Mouse (Mus musculus): Measurements from ENCODE around the gene Zglp1. TPM values are rescaled to one million over a fixed set of nuclear protein-coding genes. Genes with fewer than 3 reads are reported as not detected.

Zglp1 gene
- 0.26 TPM for polyA plus RNA-seq (2012; fragmentation: generic; extraction: Trizol)

- Histone ChIP-seq H3K79me2 (ENCODE audit: control insufficient read depth, insufficient read depth) (peaks cover 13% of the 10 kb centered on the region), H3K4me3 (no peak within 1 kb of the TSS), H3ac (ENCODE audit: control insufficient read depth, insufficient read length) (no peak within 1 kb of the TSS), H3K27me3 (ENCODE audit: control insufficient read depth, insufficient read depth, insufficient read length) (no peaks in the 10 kb centered on the region), H3K36me3 (ENCODE audit: control insufficient read depth, insufficient read depth) (peaks cover under 1% of the 10 kb centered on the region), H3K4me2 (ENCODE audit: low read depth) (no peak within 1 kb of the TSS)
- TF ChIP-seq POLR2A (IDR thresholded peaks at IDR 0.05; ENCODE audit: insufficient read length, low read depth) (no peak), MYOG (IDR thresholded peaks at IDR 0.05; ENCODE audit: control insufficient read depth in 1 of 3, insufficient read depth in 1 of 3, insufficient read length in 2 of 3, low read depth in 2 of 3) (no peak), TCF12 (IDR thresholded peaks at IDR 0.05; ENCODE audit: insufficient read depth, poor library complexity, severe bottlenecking) (no peak), TCF3 (IDR thresholded peaks at IDR 0.05; ENCODE audit: insufficient read length, low read depth) (no peak), SRF (IDR thresholded peaks at IDR 0.05; ENCODE audit: control insufficient read depth, insufficient read length, low read depth) (no peak), POLR2AphosphoS2 (IDR thresholded peaks at IDR 0.05; ENCODE audit: insufficient read length, low read depth) (no peak), E2F4 (IDR thresholded peaks at IDR 0.05; ENCODE audit: insufficient read depth) (no peak), MAX (IDR thresholded peaks at IDR 0.05; ENCODE audit: low read depth) (no peak), CEBPB (IDR thresholded peaks at IDR 0.05; ENCODE audit: insufficient read depth, poor library complexity, severe bottlenecking) (no peak)
Observed at GRCm38 (mm10) chr9:21067006-21067684, at the start of gene Zglp1. Zglp1 (minus strand) TSS chr9:21067093.

GRCm38 (mm10) chr9:21115105-21115504 lies 48.2 kb upstream of the Zglp1 start:
- H3K4me2 ChIP-seq (ENCODE audit: low read depth), result no peak overlapping the region
- no peak overlapping the region for H3K4me3 ChIP-seq
- H3K36me3 ChIP-seq (ENCODE audit: control insufficient read depth, insufficient read depth), result no peaks in the 10 kb centered on the region
- H3K79me2 ChIP-seq (ENCODE audit: control insufficient read depth, insufficient read depth), result no peaks in the 10 kb centered on the region
- no peak overlapping the region for H3ac ChIP-seq (ENCODE audit: control insufficient read depth, insufficient read length)
- TF ChIP-seq MYOD1 (IDR thresholded peaks at IDR 0.05; ENCODE audit: control insufficient read depth in 1 of 3, insufficient read length in 2 of 3, low read depth in 2 of 3), result no peak
- no peak for TF ChIP-seq SRF (IDR thresholded peaks at IDR 0.05; ENCODE audit: control insufficient read depth, insufficient read length, low read depth)
- TF ChIP-seq MAX (IDR thresholded peaks at IDR 0.05; ENCODE audit: low read depth), result no peak
- no peak for TF ChIP-seq E2F4 (IDR thresholded peaks at IDR 0.05; ENCODE audit: insufficient read depth)
- no peak for TF ChIP-seq REST (IDR thresholded peaks at IDR 0.05; ENCODE audit: insufficient read depth, insufficient read length)
- no peak for TF ChIP-seq TCF3 (IDR thresholded peaks at IDR 0.05; ENCODE audit: insufficient read length, low read depth)
- TF ChIP-seq TCF12 (IDR thresholded peaks at IDR 0.05; ENCODE audit: insufficient read depth, poor library complexity, severe bottlenecking), result no peak
- TF ChIP-seq MYOG (IDR thresholded peaks at IDR 0.05; ENCODE audit: control insufficient read depth in 1 of 3, insufficient read depth in 1 of 3, insufficient read length in 2 of 3, low read depth in 2 of 3), result no peak
- no peak for TF ChIP-seq USF1 (IDR thresholded peaks at IDR 0.05; ENCODE audit: low read depth)
- TF ChIP-seq POLR2A (IDR thresholded peaks at IDR 0.05; ENCODE audit: insufficient read length, low read depth), result no peak
- TF ChIP-seq POLR2AphosphoS2 (IDR thresholded peaks at IDR 0.05; ENCODE audit: insufficient read length, low read depth), result no peak
- no peak for TF ChIP-seq CEBPB (IDR thresholded peaks at IDR 0.05; ENCODE audit: insufficient read depth, poor library complexity, severe bottlenecking)
- H3K27me3 ChIP-seq (ENCODE audit: control insufficient read depth, insufficient read depth, insufficient read length), result no peaks in the 10 kb centered on the region

- no peak overlapping the region for H3ac ChIP-seq (ENCODE audit: control insufficient read depth, insufficient read length)
- no peaks in the 10 kb centered on the region for H3K79me2 ChIP-seq (ENCODE audit: control insufficient read depth, insufficient read depth)
- no peak overlapping the region for H3K4me2 ChIP-seq (ENCODE audit: low read depth)
- no peaks in the 10 kb centered on the region for H3K36me3 ChIP-seq (ENCODE audit: control insufficient read depth, insufficient read depth)
- TF ChIP-seq POLR2A (IDR thresholded peaks at IDR 0.05; ENCODE audit: insufficient read length, low read depth), result no peak
- no peaks in the 10 kb centered on the region for H3K27me3 ChIP-seq (ENCODE audit: control insufficient read depth, insufficient read depth, insufficient read length)
- H3K4me3 ChIP-seq, result no peak overlapping the region
Observed at GRCm38 (mm10) chr9:21114190-21114589, 47.3 kb upstream of the Zglp1 start.

- H3K4me2 ChIP-seq (ENCODE audit: low read depth), result no peak overlapping the region
- TF ChIP-seq MYOG (IDR thresholded peaks at IDR 0.05; ENCODE audit: control insufficient read depth in 1 of 3, insufficient read depth in 1 of 3, insufficient read length in 2 of 3, low read depth in 2 of 3), result no peak
Observed at GRCm38 (mm10) chr9:21113751-21114150, 46.9 kb upstream of the Zglp1 start.

DNA sequence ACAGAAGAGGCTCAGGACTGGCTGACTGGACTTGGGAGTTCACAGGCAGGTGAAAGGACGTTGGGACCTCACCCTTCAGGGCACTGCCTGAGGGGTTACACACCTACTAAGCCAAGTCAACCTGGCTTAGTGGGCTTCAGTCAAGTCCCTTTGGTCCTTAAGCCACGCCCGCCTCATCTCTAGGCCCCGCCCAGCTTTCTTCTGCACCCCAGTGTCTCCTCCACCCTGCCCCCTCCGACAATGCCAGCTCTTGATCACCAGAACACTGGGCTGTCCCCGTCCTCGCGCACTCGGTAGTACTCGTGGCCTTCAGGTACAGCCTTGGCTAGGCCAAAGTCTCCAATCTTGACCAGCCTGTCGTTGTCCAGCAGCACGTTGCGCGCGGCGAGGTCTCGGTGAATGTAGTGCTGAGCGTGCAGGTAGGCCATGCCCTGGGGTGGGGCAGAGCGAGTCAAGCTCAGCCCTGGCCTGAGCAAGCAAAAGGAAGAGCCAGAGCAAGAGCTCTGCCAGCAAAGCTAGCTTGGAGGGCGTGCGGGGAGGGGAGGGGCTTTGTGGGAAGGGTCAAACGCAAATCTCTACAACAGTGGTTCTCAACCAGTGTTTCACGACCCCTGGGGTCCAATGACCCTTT lies 40.8 kb upstream of the Zglp1 start:
- TF ChIP-seq MAX (IDR thresholded peaks at IDR 0.05; ENCODE audit: low read depth) (no peak), USF1 (IDR thresholded peaks at IDR 0.05; ENCODE audit: low read depth) (no peak)
- H3K79me2 ChIP-seq (ENCODE audit: control insufficient read depth, insufficient read depth), result no peaks in the 10 kb centered on the region
- H3ac ChIP-seq (ENCODE audit: control insufficient read depth, insufficient read length), result no peak overlapping the region
- H3K36me3 ChIP-seq (ENCODE audit: control insufficient read depth, insufficient read depth), result no peaks in the 10 kb centered on the region
- H3K27me3 ChIP-seq (ENCODE audit: control insufficient read depth, insufficient read depth, insufficient read length), result no peaks in the 10 kb centered on the region
- no peak overlapping the region for H3K4me2 ChIP-seq (ENCODE audit: low read depth)
- H3K4me3 ChIP-seq, result no peak overlapping the region

More at GRCm38 (mm10) chr9:21113751-21114150, 46.9 kb upstream of the Zglp1 start:
- no peak overlapping the region for H3K4me3 ChIP-seq
- H3ac ChIP-seq (ENCODE audit: control insufficient read depth, insufficient read length), result no peak overlapping the region
- no peaks in the 10 kb centered on the region for H3K36me3 ChIP-seq (ENCODE audit: control insufficient read depth, insufficient read depth)
- no peaks in the 10 kb centered on the region for H3K27me3 ChIP-seq (ENCODE audit: control insufficient read depth, insufficient read depth, insufficient read length)
- no peaks in the 10 kb centered on the region for H3K79me2 ChIP-seq (ENCODE audit: control insufficient read depth, insufficient read depth)

All from myocyte (in vitro differentiated cells).